Mouse (Mus musculus): ENCODE data around the gene Rhbdl3. TPM values are rescaled to one million over a fixed set of nuclear protein-coding genes. Genes with fewer than 3 reads are reported as not detected.
A peak's percentile ranks its signal among the peaks of the same experiment; 100 is the strongest.

Rhbdl3 gene
- total and polyA plus RNA-seq, 2 experiments from 2014 or later: 1.7 to 1.9 TPM

DNA sequence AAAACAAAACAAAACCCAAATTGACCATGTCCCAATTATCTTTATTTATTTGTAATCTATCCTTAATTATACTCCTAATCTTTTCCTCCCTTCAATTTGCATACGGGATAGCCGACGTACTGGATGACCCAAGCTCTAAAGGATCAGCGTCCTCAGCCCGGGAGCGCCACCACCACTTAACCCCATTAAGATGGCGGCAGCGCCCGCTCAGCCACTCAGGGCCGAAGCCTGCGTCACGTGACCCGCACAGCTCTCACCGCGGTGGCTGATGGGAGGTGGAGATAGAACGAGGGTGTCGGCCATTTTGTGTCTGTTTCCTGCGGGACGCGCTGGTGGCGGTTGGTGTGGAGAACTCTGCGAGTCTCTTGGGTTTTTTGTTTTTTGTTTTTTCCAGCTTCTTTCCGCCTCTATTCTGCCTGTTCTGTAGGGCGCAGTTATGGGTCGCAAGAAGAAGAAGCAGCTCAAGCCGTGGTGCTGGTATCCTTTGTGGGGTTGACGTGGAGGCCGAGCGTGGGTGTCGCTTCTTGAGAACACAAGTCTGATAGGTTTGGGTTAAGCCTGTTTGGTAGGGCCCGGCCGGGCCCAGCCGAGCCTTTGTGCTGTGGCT, 82.4 kb downstream of the Rhbdl3 start, which contains the start of gene Zfp207:
Gene Zfp207 (plus strand): TSS at position 261 of the 607 bp plus-strand sequence.
- Histone ChIP-seq H3K27ac (ENCODE audit: low read depth, low read length) (peak within 1 kb of the TSS; percentile 95), H3K27me3 (ENCODE audit: insufficient read depth, low read length) (no peaks in the 10 kb centered on the region), H3K4me2 (ENCODE audit: low read depth, low read length, poor library complexity, severe bottlenecking) (peak within 1 kb of the TSS; percentile 88), H3K9me3 (ENCODE audit: low read length) (no peaks in the 10 kb centered on the region), H3K4me1 (ENCODE audit: insufficient read depth, low read length) (peaks cover 14% of the 10 kb centered on the region), H3K9ac (replicated peaks; ENCODE audit: low read length, poor library complexity, severe bottlenecking) (peak within 1 kb of the TSS; percentile 97), H3K36me3 (ENCODE audit: insufficient read depth, low read length) (no peaks in the 10 kb centered on the region), H3K4me3 (ENCODE audit: low read depth, low read length) (peak within 1 kb of the TSS; percentile 81)
- peak; percentile 23 for TF ChIP-seq CTCF (IDR thresholded peaks at IDR 0.05)
- peak; percentile 99 for DNase-seq (ENCODE audit: low spot score)
- 0% methylated on average over 33 of the region's 33 CpGs for WGBS
- ATAC-seq (ENCODE audit: low FRiP score): peak; percentile 94

DNA sequence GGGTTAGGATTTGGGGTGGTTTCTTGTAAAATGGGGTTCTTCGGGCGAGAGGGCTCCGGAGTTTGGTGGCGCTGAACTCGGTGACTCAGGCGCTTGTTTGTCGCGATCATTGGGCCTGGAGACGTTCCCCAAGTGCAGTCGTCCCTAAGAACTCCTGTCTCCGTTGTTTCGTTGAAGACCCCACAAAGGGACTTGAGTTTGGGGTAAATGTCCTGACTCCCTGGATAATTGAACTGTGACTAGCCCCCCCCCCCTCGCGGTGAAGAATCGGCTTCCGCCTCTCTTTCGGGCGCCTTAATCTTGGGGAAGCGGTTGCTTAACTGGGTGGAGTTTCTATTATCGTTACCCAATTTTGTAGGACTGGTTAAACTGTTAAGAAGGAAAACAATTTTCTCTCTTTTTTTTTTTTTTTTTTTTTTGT, 82.9 kb downstream of the Rhbdl3 start:
- peak overlapping the region; percentile 81 for H3K4me3 ChIP-seq (ENCODE audit: low read depth, low read length)
- peak; percentile 39 for ATAC-seq (ENCODE audit: low FRiP score)
- H3K4me1 ChIP-seq (ENCODE audit: insufficient read depth, low read length): peaks cover 14% of the 10 kb centered on the region
- WGBS: under 1% methylated on average over 20 of the region's 20 CpGs
- DNase-seq (ENCODE audit: low spot score): no peak
- TF ChIP-seq CTCF (IDR thresholded peaks at IDR 0.05): no peak
- H3K9me3 ChIP-seq (ENCODE audit: low read length): no peaks in the 10 kb centered on the region
- H3K36me3 ChIP-seq (ENCODE audit: insufficient read depth, low read length): peaks cover 1% of the 10 kb centered on the region; the same call in 1 of the 2 replicates
- H3K4me2 ChIP-seq (ENCODE audit: low read depth, low read length, poor library complexity, severe bottlenecking): peak overlapping the region; percentile 88
- peak overlapping the region; percentile 97 for H3K9ac ChIP-seq (replicated peaks; ENCODE audit: low read length, poor library complexity, severe bottlenecking)
- no peaks in the 10 kb centered on the region for H3K27me3 ChIP-seq (ENCODE audit: insufficient read depth, low read length)
- peak overlapping the region; percentile 95 for H3K27ac ChIP-seq (ENCODE audit: low read depth, low read length)

DNA sequence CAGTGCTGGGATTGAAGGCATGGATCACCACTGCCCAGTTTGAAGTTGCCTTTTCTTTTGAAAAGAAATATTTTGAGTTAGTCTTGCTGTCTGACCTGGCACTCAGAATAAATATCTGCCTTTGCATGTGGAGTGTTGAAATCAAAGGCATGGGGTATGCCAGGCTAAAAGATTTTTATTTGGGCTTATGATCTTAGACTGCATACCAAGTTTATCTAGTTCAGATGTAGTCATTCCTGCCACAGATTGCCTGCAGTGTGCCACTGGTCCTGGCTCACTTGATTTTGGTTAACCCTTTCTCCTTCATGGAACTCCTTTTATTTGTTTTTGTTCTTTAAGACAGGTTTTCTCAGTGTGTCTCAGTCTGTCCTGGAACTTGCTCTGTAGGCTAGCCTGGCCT, 83.7 kb downstream of the Rhbdl3 start:
- Histone ChIP-seq H3K36me3 (ENCODE audit: insufficient read depth, low read length) (peaks cover 7% of the 10 kb centered on the region), H3K4me3 (ENCODE audit: low read depth, low read length) (peak overlapping the region; percentile 81), H3K4me2 (ENCODE audit: low read depth, low read length, poor library complexity, severe bottlenecking) (peak overlapping the region; percentile 88), H3K4me1 (ENCODE audit: insufficient read depth, low read length) (peaks cover 14% of the 10 kb centered on the region), H3K9me3 (ENCODE audit: low read length) (no peaks in the 10 kb centered on the region), H3K27me3 (ENCODE audit: insufficient read depth, low read length) (no peaks in the 10 kb centered on the region), H3K27ac (ENCODE audit: low read depth, low read length) (no peak overlapping the region), H3K9ac (replicated peaks; ENCODE audit: low read length, poor library complexity, severe bottlenecking) (peak overlapping the region; percentile 46)
- ATAC-seq (ENCODE audit: low FRiP score): no peak
- no peak for DNase-seq (ENCODE audit: low spot score)
- TF ChIP-seq CTCF (IDR thresholded peaks at IDR 0.05): no peak

DNA sequence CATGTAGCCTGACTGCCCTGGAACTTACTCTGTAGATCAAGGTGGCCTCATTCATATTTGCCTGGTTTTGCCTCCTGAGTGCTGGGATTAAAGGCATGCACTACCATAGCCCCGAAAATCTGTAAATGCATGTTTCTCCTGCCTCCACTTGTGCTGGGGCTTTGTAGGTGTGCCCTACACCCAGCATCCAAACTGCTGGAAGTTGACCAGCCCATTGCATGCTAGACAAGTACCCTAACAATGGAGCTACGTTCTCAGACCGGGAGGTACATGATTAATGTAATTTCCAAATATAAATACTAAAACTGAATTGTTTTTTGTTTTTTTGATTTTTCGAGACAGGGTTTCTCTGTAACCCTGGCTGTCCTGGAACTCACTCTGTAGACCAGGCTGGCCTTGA, 84.3 kb downstream of the Rhbdl3 start:
- no peaks in the 10 kb centered on the region for H3K9me3 ChIP-seq (ENCODE audit: low read length)
- no peak for TF ChIP-seq CTCF (IDR thresholded peaks at IDR 0.05)
- H3K27ac ChIP-seq (ENCODE audit: low read depth, low read length): no peak overlapping the region
- H3K27me3 ChIP-seq (ENCODE audit: insufficient read depth, low read length): no peaks in the 10 kb centered on the region
- H3K9ac ChIP-seq (replicated peaks; ENCODE audit: low read length, poor library complexity, severe bottlenecking): peak overlapping the region; percentile 46; the same call in 1 of the 2 replicates
- peak overlapping the region; percentile 81 for H3K4me3 ChIP-seq (ENCODE audit: low read depth, low read length)
- H3K4me1 ChIP-seq (ENCODE audit: insufficient read depth, low read length): peaks cover 14% of the 10 kb centered on the region
- no peak for ATAC-seq (ENCODE audit: low FRiP score)
- peak overlapping the region; percentile 88 for H3K4me2 ChIP-seq (ENCODE audit: low read depth, low read length, poor library complexity, severe bottlenecking)
- no peak for DNase-seq (ENCODE audit: low spot score)
- WGBS: 49% methylated on average over 4 of the region's 4 CpGs
- H3K36me3 ChIP-seq (ENCODE audit: insufficient read depth, low read length): peaks cover 7% of the 10 kb centered on the region

DNA sequence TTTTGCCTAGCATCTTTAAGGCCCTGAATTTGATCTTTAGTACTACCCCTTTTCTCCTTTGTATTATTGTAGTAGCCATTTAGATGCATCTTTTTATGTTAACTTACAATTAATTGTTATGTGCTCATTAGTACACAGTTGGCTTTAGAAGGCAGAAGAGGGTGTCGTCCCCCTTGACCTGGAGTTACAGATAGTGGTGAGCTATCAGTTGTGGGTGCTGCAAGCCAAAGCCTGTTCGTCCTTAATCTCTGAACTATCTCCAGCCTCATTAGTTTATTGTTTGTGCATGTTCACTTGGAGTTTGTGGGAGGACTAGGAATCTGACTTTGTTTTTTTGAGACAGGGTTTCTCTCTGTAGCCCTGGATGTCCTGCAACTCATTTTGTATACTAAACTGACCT, 86.1 kb downstream of the Rhbdl3 start:
- DNase-seq (ENCODE audit: low spot score) (no peak), ATAC-seq (ENCODE audit: low FRiP score) (no peak)
- WGBS: 76% methylated on average over 2 of the region's 2 CpGs
- no peak overlapping the region for H3K9ac ChIP-seq (replicated peaks; ENCODE audit: low read length, poor library complexity, severe bottlenecking)
- no peak for TF ChIP-seq CTCF (IDR thresholded peaks at IDR 0.05)
- H3K27me3 ChIP-seq (ENCODE audit: insufficient read depth, low read length): no peaks in the 10 kb centered on the region
- no peak overlapping the region for H3K4me3 ChIP-seq (ENCODE audit: low read depth, low read length)
- H3K4me1 ChIP-seq (ENCODE audit: insufficient read depth, low read length): peaks cover 14% of the 10 kb centered on the region
- H3K36me3 ChIP-seq (ENCODE audit: insufficient read depth, low read length): peaks cover 15% of the 10 kb centered on the region
- no peak overlapping the region for H3K27ac ChIP-seq (ENCODE audit: low read depth, low read length)
- H3K4me2 ChIP-seq (ENCODE audit: low read depth, low read length, poor library complexity, severe bottlenecking): peak overlapping the region; percentile 88
- H3K9me3 ChIP-seq (ENCODE audit: low read length): no peaks in the 10 kb centered on the region

DNA sequence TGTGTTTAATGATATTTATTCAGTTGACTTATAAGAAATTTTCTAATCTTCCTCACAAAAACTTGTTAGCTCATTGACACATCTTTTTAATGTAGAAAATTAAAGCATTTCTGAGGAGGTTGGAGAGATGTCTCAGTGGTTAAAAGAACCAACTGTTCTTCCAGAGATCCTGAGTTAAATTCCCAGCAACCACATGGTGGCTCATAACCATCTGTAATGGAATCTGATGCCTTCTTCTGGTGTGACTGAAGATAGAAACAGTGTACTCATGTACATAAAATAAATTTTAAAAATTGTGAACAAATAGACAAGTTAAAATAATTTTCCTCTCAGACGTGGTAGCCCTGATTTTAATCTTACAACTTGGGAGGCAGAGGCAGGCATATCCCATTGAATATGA, 89.2 kb downstream of the Rhbdl3 start:
- ATAC-seq (ENCODE audit: low FRiP score): no peak
- peaks cover 14% of the 10 kb centered on the region for H3K4me1 ChIP-seq (ENCODE audit: insufficient read depth, low read length)
- no peak overlapping the region for H3K4me2 ChIP-seq (ENCODE audit: low read depth, low read length, poor library complexity, severe bottlenecking)
- no peaks in the 10 kb centered on the region for H3K27me3 ChIP-seq (ENCODE audit: insufficient read depth, low read length)
- no peak overlapping the region for H3K4me3 ChIP-seq (ENCODE audit: low read depth, low read length)
- DNase-seq (ENCODE audit: low spot score): no peak
- 85% methylated on average over 1 of the region's 1 CpGs for whole genome bisulfite sequencing
- H3K27ac ChIP-seq (ENCODE audit: low read depth, low read length): no peak overlapping the region
- no peak overlapping the region for H3K9ac ChIP-seq (replicated peaks; ENCODE audit: low read length, poor library complexity, severe bottlenecking)
- TF ChIP-seq CTCF (IDR thresholded peaks at IDR 0.05): no peak
- H3K9me3 ChIP-seq (ENCODE audit: low read length): no peaks in the 10 kb centered on the region
- H3K36me3 ChIP-seq (ENCODE audit: insufficient read depth, low read length): peaks cover 18% of the 10 kb centered on the region

All from midbrain, postnatal 0 days (tissue).